Mouse (Mus musculus) E14TG2a.4 (cell line): ENCODE data around the gene Sytl3.

Experiments used
- H3K27me3 ChIP-seq: 2 replicates; pipeline ENCODE4 v1.6.1; 2014; ENCODE audit warnings: low read length, control low read depth; ENCODE audit not compliant: insufficient read depth
- H3K36me3 ChIP-seq: 2 replicates; pipeline ENCODE4 v1.6.1; 2014; ENCODE audit warnings: low read length, control low read depth; ENCODE audit not compliant: insufficient read depth
- H3K4me1 ChIP-seq: replicated peaks from 2 replicates; pipeline ENCODE4 v1.6.1; 2014; ENCODE audit warnings: low read depth, low read length, control low read depth
- H3K4me3 ChIP-seq: replicated peaks from 2 replicates; pipeline ENCODE4 v1.5.1; 2014; ENCODE audit warnings: mild to moderate bottlenecking, low read length
- H3K9me3 ChIP-seq: 2 replicates; pipeline ENCODE4 v1.6.1; 2014; ENCODE audit warnings: low read length, control low read depth
- CTCF ChIP-seq: conservative IDR thresholded peaks from 2 replicates; pipeline ENCODE4 v1.5.1; 2014; ENCODE audit warnings: low read length
- NANOG ChIP-seq: IDR thresholded peaks from 2 replicates; pipeline ENCODE4 v1.6.1; 2014; ENCODE audit warnings: borderline replicate concordance, low read length, mixed read lengths
- POU5F1 ChIP-seq: IDR thresholded peaks from 2 replicates; pipeline ENCODE4 v1.6.1; 2014; ENCODE audit warnings: low read length, borderline replicate concordance

The Sytl3 gene

DNA sequence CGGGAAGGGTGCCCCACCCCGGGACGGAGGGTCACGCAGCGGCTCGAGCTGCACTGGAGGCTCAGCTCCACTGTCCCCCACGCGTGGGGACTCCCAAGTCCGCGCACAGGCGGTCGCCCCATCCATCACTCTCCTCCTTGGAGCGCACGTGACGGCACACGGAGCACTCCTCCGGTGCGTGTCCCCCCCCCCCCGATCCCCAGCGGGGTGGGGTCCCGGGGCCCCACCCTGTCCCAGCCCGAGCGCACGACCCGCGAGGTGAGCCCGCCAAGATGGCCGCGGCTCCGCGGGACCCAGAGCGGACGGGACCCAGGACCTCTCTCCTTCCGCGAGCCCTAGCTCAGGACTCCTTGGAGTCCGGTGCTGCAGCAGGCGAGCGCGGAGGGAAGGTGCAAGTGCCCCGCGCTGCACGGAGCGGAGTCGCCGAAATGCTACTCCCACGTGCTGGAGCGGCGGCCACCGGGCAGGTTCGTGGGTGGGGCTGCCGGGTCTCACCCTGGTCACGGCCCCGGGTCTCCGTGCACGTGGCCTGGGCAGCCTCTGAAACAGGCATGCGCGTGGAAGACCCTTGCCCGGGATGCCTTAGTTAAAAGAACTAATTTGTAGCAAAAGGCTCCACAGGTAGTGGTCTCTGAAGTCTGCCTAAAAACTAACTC, 124.2 kb downstream of the Sytl3 start:
- Histone ChIP-seq H3K9me3 (no peaks in the 10 kb centered on the region), H3K4me3 (peak overlapping the region; percentile 90), H3K4me1 (peaks cover 47% of the 10 kb centered on the region), H3K27me3 (peaks cover 5% of the 10 kb centered on the region; the same call in 1 of the 2 replicates), H3K36me3 (peaks cover 13% of the 10 kb centered on the region; the same call in 1 of the 2 replicates)
- TF ChIP-seq NANOG (no peak), CTCF (no peak)

GRCm38 (mm10) chr17:6783756-6784357, 125.0 kb downstream of the Sytl3 start:
- Histone ChIP-seq H3K36me3 (peaks cover 13% of the 10 kb centered on the region; the same call in 1 of the 2 replicates), H3K4me3 (peak overlapping the region; percentile 90), H3K4me1 (peaks cover 41% of the 10 kb centered on the region), H3K27me3 (peaks cover 5% of the 10 kb centered on the region; the same call in 1 of the 2 replicates), H3K9me3 (no peaks in the 10 kb centered on the region)
- TF ChIP-seq POU5F1 (no peak), NANOG (no peak), CTCF (no peak)

- peaks cover 11% of the 10 kb centered on the region for H3K4me1 ChIP-seq
- H3K36me3 ChIP-seq, result no peaks in the 10 kb centered on the region
- no peaks in the 10 kb centered on the region for H3K9me3 ChIP-seq
- no peak overlapping the region for H3K4me3 ChIP-seq
- peaks cover 12% of the 10 kb centered on the region; the same call in 1 of the 2 replicates for H3K27me3 ChIP-seq
- TF ChIP-seq NANOG, result no peak
- TF ChIP-seq CTCF, result no peak
- no peak for TF ChIP-seq POU5F1
Observed at GRCm38 (mm10) chr17:6787241-6787640, 128.3 kb downstream of the Sytl3 start.
